Mouse (Mus musculus): ENCODE measurements around the gene Brd2. TPM values are rescaled to one million over a fixed set of nuclear protein-coding genes. Genes with fewer than 3 reads are reported as not detected.
A peak's percentile ranks its signal among the peaks of the same experiment; 100 is the strongest.
"Not testable (repeated sequence)": the region's sequence is repeated elsewhere in the genome, so short reads cannot be mapped to it uniquely, and the experiment has no call there.

Gene Brd2
- 124 and 125 TPM in 2 replicates for polyA plus RNA-seq (2015; fragmentation: Nextera tagmentation; extraction: Ambion mirVana)

- H3K27me3 ChIP-seq = no peaks in the 10 kb centered on the region
- H3K4me3 ChIP-seq = peak within 1 kb of the TSS; percentile 100
- H3K9ac ChIP-seq = peak within 1 kb of the TSS; percentile 97
- peak within 1 kb of the TSS; percentile 100 for H3K27ac ChIP-seq
- no peaks in the 10 kb centered on the region for H3K9me3 ChIP-seq (replicated peaks)
- peaks cover 19% of the 10 kb centered on the region for H3K4me1 ChIP-seq
- H3K36me3 ChIP-seq (ENCODE audit: poor library complexity, severe bottlenecking) = peaks cover 12% of the 10 kb centered on the region
- peak within 1 kb of the TSS; percentile 87 for H3K4me2 ChIP-seq
- WGBS = under 1% methylated on average over 70 of the region's 75 CpGs
- peak; percentile 64 for ATAC-seq
These were observed at the start of gene Brd2 for GRCm38 (mm10) chr17:34122188-34122984. Gene Brd2 (minus strand): TSS chr17:34122634.

DNA sequence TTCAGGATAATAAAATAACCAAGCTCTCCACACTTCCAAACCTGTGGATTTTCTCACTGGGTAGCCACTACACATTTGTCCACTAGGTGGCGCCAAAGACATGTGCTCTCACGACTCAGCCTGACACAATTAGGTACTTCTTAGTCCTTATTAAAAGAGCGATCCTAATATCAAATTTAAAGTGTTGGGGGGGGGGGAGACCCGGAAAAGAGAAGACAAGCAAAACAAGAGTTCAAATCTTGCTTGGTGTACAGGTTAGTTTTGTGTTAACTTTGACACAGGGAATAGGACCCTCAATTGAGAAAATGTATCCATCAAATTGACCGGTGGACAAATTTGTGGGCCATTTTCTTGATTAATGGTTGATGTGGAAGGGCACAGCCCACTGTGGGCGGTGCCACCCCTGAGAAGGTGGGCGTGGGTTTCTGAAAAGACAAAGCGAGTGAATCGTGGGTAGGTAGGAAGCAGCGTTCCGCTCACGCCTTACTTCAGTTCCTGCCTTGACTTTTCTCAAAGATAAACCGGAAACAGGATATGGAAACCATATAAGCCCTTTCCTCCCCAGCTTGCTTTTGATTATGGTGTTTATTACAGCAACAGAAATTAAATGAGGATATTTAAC lies 48.6 kb upstream of the Brd2 start:
- Histone ChIP-seq H3K9ac (no peak overlapping the region), H3K4me1 (no peaks in the 10 kb centered on the region), H3K9me3 (replicated peaks) (peaks cover 7% of the 10 kb centered on the region; the same call in 1 of the 2 replicates), H3K4me2 (no peak overlapping the region), H3K36me3 (ENCODE audit: poor library complexity, severe bottlenecking) (no peaks in the 10 kb centered on the region), H3K27me3 (peaks cover 10% of the 10 kb centered on the region; the same call in 1 of the 2 replicates), H3K27ac (no peak overlapping the region), H3K4me3 (no peak overlapping the region)
- 42% methylated on average over 13 of the region's 13 CpGs for WGBS
- no peak for ATAC-seq

GRCm38 (mm10) chr17:34170487-34170876 lies 48.0 kb upstream of the Brd2 start:
- H3K27me3 ChIP-seq = peaks cover 10% of the 10 kb centered on the region; the same call in 1 of the 2 replicates
- H3K36me3 ChIP-seq (ENCODE audit: poor library complexity, severe bottlenecking) = no peaks in the 10 kb centered on the region
- H3K4me1 ChIP-seq = no peaks in the 10 kb centered on the region
- no peak overlapping the region for H3K27ac ChIP-seq
- H3K9me3 ChIP-seq (replicated peaks) = peaks cover 7% of the 10 kb centered on the region; the same call in 1 of the 2 replicates
- H3K9ac ChIP-seq = no peak overlapping the region
- H3K4me3 ChIP-seq = no peak overlapping the region
- no peak for ATAC-seq
- no peak overlapping the region for H3K4me2 ChIP-seq
- WGBS = 19% methylated on average over 4 of the region's 4 CpGs

GRCm38 (mm10) chr17:34169279-34169678 lies 46.8 kb upstream of the Brd2 start:
- Histone ChIP-seq H3K4me2 (no peak overlapping the region), H3K9me3 (replicated peaks) (peaks cover 7% of the 10 kb centered on the region; the same call in 1 of the 2 replicates), H3K27me3 (peaks cover 10% of the 10 kb centered on the region; the same call in 1 of the 2 replicates), H3K4me3 (no peak overlapping the region), H3K9ac (no peak overlapping the region), H3K36me3 (ENCODE audit: poor library complexity, severe bottlenecking) (no peaks in the 10 kb centered on the region), H3K27ac (no peak overlapping the region), H3K4me1 (no peaks in the 10 kb centered on the region)
- 0% methylated on average over 2 of the region's 2 CpGs for WGBS
- ATAC-seq = no peak

DNA sequence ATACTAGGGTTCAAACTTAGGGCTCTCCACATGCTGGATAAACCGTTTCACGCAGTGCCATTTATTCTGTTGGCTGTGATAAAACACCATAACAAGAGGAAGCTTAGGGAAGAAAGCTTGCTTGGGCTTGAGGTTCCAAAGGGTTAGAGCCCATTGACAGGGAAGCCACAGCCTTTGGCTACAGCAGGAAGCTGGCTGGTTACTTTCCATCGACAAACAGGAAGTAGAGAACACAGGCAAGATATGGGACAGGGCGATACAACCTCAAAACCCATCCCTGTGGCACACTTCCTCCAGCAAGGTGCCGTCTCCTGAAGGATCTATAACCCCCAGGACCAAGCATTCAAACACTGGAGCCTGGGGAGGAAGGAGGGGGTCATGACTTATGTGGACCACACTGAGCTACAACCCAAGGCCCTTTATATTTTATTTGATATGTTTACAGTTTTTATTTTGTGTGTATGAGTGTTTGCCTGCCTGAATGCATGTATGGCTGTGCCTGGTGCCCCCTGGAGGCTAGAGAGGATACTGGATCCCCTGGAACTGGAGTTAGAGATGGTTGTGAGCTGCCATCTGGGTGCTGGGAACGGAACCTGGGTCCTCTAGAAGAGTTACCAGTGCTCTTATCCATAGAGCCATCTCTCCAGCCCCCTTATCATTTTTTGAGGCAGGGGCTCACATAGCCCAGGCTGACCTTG lies 42.7 kb upstream of the Brd2 start:
- Histone ChIP-seq H3K9me3 (replicated peaks) (no peaks in the 10 kb centered on the region; the same call in 1 of the 2 replicates), H3K36me3 (ENCODE audit: poor library complexity, severe bottlenecking) (no peaks in the 10 kb centered on the region), H3K9ac (no peak overlapping the region), H3K4me2 (no peak overlapping the region), H3K27ac (no peak overlapping the region), H3K27me3 (peaks cover 13% of the 10 kb centered on the region), H3K4me3 (no peak overlapping the region), H3K4me1 (no peaks in the 10 kb centered on the region)
- no peak for ATAC-seq
- WGBS = 87% methylated on average over 6 of the region's 6 CpGs

DNA sequence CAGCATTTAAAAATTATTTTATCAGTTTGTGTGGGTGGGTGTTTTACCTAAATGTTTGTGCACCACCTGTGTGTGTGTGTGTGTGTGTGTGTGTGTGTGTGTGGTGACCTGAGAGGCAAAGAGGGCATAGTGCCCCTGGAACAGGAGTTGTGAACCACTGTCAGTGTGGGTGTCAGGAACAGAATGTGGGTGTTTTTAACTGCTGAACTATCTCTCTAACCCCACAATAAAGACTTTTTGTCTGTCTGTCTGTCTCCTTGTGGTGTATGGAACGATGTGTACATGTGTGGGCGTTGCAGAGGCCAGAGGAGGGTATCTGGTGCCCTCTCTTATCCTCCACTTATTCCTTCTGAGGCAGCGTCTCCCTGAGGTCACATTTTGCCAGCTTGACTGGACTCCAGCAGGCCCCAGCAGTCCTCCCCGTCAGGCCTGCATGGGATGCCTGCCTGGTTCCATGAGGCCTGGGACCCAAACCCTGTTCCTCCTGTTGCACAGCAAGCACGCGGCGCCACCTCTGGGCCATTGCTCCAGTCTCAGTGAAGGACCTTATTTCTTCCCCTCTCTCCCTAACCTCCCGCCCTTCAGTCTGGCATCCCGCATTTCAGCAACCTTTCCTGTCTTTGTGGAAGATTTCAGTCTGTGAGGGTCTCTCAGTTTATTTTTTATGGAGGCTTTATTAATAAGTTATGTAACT lies 41.9 kb upstream of the Brd2 start:
- Histone ChIP-seq H3K9ac (no peak overlapping the region), H3K27ac (no peak overlapping the region), H3K4me3 (no peak overlapping the region), H3K9me3 (replicated peaks) (no peaks in the 10 kb centered on the region; the same call in 1 of the 2 replicates), H3K36me3 (ENCODE audit: poor library complexity, severe bottlenecking) (no peaks in the 10 kb centered on the region), H3K27me3 (peaks cover 13% of the 10 kb centered on the region), H3K4me1 (no peaks in the 10 kb centered on the region), H3K4me2 (no peak overlapping the region)
- ATAC-seq = no peak
- 39% methylated on average over 9 of the region's 9 CpGs for WGBS

- H3K27me3 ChIP-seq = peaks cover 3% of the 10 kb centered on the region; the same call in 1 of the 2 replicates
- H3K4me3 ChIP-seq = no peak overlapping the region
- no peaks in the 10 kb centered on the region for H3K36me3 ChIP-seq (ENCODE audit: poor library complexity, severe bottlenecking)
- no peak overlapping the region for H3K4me2 ChIP-seq
- H3K9ac ChIP-seq = no peak overlapping the region
- WGBS = 55% methylated on average over 5 of the region's 5 CpGs
- no peak for ATAC-seq
- no peaks in the 10 kb centered on the region for H3K4me1 ChIP-seq
- no peak overlapping the region for H3K27ac ChIP-seq
- H3K9me3 ChIP-seq (replicated peaks) = no peaks in the 10 kb centered on the region
These were observed 33.1 kb upstream of the Brd2 start for GRCm38 (mm10) chr17:34155534-34155933.

GRCm38 (mm10) chr17:34152923-34153322 lies 30.5 kb upstream of the Brd2 start, which contains the start of gene H2-DMb1:
Gene H2-DMb1 (plus strand): TSS chr17:34153072.
- Histone ChIP-seq H3K9me3 (replicated peaks) (no peaks in the 10 kb centered on the region), H3K36me3 (ENCODE audit: poor library complexity, severe bottlenecking) (no peaks in the 10 kb centered on the region), H3K4me2 (no peak within 1 kb of the TSS), H3K27me3 (no peaks in the 10 kb centered on the region), H3K4me3 (no peak within 1 kb of the TSS), H3K9ac (no peak within 1 kb of the TSS), H3K27ac (no peak within 1 kb of the TSS), H3K4me1 (no peaks in the 10 kb centered on the region)
- whole genome bisulfite sequencing = 61% methylated on average over 4 of the region's 4 CpGs
- no peak for ATAC-seq

DNA sequence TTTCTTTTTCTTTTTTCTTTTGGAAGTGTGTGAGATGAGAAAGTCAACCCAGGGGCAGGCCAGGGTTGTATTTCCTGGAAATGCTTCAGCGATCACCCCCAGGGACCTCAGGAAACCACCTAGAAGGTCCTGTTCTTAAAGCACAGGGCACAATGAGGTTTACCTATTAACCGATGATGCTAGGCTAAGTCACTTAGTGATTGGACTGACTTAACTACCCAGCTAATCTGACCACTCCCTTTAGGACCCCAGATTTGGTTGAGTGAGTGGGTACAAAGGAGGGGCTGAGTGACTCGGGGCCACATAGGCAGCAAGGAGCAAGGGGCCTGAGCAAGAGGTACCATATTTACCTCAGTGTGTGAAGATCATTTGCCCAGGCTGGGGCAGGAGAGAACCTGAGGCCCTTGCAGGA lies 22.5 kb upstream of the Brd2 start:
- Histone ChIP-seq H3K27me3 (peaks cover 16% of the 10 kb centered on the region), H3K4me1 (peaks cover 2% of the 10 kb centered on the region), H3K27ac (no peak overlapping the region), H3K9ac (no peak overlapping the region), H3K4me3 (no peak overlapping the region), H3K4me2 (no peak overlapping the region), H3K36me3 (ENCODE audit: poor library complexity, severe bottlenecking) (no peaks in the 10 kb centered on the region), H3K9me3 (replicated peaks) (no peaks in the 10 kb centered on the region)
- no peak for ATAC-seq
- WGBS = 67% methylated on average over 3 of the region's 3 CpGs

DNA sequence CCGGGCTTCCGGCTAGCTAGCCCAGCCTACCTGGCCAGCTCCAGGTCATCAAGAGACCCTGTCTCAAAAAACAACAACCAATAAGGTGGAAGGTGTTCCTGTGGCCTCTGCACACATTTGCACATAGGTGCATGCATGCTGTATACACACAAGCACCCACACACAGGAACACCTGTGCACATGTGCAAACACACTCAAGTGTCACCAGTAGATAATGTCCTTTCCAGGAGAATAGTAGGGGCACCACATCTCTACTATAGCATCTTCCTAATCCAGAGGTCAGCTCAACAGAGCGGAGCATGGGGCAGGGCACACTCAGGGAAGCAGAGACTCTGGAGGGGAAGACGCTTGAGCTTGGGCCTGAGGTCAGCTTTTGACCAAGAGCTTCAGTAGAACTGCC lies 21.8 kb upstream of the Brd2 start:
- WGBS = 91% methylated on average over 4 of the region's 4 CpGs
- not testable (repeated sequence) for H3K4me2 ChIP-seq; H3K27ac ChIP-seq; H3K36me3 ChIP-seq (ENCODE audit: poor library complexity, severe bottlenecking); H3K9ac ChIP-seq; ATAC-seq; H3K4me1 ChIP-seq; H3K9me3 ChIP-seq (replicated peaks); H3K4me3 ChIP-seq
- H3K27me3 ChIP-seq = peaks cover 24% of the 10 kb centered on the region

DNA sequence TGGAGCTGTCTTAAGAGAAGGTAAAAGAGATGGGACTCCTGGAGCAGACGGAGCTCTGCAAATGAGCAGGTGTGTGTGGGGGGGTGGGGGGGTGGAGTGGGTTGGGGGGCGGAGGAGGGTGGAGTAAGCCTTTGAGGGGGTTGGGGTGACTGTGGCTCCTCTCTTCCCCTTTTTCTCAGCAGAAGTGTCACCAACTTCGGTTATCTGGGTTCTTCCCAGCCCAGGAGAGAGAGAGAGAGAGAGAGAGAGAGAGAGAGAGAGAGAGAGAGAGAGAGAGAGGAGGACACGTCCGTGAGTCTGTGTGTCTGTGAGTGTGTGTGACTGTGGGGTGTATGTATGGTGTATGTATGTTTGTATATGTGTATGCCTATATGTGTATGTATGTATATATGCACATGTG lies 21.0 kb upstream of the Brd2 start:
- no peaks in the 10 kb centered on the region for H3K36me3 ChIP-seq (ENCODE audit: poor library complexity, severe bottlenecking)
- ATAC-seq = no peak
- no peaks in the 10 kb centered on the region for H3K9me3 ChIP-seq (replicated peaks)
- peaks cover 31% of the 10 kb centered on the region for H3K27me3 ChIP-seq
- WGBS = 45% methylated on average over 3 of the region's 5 CpGs
- H3K9ac ChIP-seq = no peak overlapping the region
- H3K4me2 ChIP-seq = no peak overlapping the region
- peaks cover 13% of the 10 kb centered on the region for H3K4me1 ChIP-seq
- no peak overlapping the region for H3K4me3 ChIP-seq
- no peak overlapping the region for H3K27ac ChIP-seq

All from forebrain, embryonic 13.5 days (tissue).